Mouse (Mus musculus) T-helper 2 cell (primary cell): Measurements from ENCODE around the gene Hs2st1.

ENCODE experiments used
- in situ Hi-C: fragments of 300-600 bp; cut with MboI, MseI; formaldehyde crosslinking; loops from one replicate; pipeline ENCODE4 v1.15.1; 2025; ENCODE audit warnings: high pct_unique_total_duplicates

The Hs2st1 gene

DNA sequence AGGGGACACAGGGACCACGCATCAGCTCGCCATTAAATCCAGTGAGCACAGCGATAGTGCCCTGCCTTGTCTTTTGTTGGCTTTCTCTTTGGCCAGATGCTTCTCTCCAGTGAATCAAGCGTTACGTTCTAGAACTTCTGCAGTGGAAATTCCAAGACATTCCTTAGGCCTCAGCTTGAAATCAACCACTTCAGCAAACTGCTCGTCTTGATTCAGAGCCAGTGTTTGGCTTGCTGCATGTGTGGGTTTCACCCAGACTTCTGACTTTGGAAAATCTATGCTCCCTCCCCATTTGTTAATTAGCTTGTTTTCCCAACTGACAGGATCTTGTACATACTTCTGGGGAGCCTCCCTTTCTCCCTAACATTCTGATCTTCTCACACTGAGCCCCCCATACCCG lies 16.8 kb upstream of the Hs2st1 start:
- in situ Hi-C loops: no loop called here

DNA sequence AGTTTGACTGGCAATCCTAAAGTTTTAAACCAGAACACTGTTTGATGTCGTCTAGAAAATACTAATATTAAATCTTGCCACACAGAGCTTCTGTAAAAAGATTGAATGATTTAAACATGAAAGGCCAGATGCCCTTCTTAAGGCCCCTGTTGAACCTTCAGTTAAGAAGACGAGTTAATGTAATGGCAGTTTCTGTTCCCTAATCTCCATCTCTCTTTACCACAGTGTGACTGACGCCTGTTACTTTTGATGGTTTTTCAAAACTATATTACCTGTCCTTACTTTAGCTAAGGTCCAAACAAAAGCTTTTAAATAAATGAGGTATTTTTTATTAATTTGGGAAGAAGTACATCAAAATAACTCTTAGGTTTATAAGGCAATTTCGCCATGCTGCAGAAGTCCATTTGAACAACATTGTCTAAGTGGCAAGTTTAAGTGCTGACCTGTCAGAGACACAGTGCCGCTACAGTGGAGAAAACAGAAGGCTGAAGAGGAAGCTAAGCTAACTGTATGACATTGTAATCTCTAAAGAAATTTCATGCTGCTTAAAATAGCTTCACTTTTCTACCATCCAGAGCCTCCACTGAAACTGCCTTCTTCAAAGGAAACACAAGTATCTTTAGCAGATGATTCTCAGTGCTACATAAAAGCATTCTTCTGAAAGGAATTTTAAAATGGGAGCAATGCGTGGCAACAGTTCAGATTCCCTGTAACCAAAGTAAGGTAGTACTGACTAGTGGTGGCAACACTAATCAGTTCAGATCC lies 15.0 kb upstream of the Hs2st1 start:
- in situ Hi-C loops: no loop called here

DNA sequence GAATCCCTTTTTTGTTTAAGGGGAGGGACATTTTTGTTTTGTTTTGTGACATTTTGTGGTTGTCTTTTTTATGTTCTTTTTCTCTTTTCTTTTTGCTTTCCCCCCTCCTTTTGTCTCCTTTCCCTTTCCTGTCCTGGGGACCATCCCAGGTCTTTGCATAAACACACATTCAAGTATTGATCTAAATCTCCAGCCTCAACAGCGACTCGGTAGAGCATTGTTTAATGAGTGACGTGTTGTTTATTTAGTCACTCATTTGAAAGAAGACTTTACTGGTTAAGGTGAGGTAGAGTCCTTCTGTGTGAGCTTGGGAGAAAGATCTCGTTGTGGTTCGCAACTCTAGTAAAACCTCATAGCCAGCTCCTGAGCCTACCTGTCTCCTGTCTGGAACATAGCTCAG lies 13.8 kb upstream of the Hs2st1 start:
- in situ Hi-C loops: no loop called here

DNA sequence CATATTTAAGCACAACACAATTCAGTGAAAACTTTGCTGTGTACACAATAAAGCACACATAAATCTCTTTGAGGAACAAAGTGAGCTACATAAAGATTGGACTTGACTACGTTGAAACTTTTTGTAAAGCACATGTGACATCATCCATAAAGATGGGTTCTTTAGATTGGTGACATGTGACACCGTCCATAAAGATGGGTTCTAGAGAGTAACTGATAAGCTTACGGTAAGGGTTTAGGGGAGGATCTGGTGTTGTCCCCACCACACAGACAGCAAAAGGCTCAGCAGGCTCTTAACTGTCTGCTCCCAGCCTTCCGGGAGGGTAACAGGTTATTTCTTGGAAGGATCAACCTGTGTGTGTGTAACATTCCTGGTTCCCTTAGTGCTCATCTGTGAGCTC lies 12.3 kb upstream of the Hs2st1 start:
- in situ Hi-C loops: no loop called here

DNA sequence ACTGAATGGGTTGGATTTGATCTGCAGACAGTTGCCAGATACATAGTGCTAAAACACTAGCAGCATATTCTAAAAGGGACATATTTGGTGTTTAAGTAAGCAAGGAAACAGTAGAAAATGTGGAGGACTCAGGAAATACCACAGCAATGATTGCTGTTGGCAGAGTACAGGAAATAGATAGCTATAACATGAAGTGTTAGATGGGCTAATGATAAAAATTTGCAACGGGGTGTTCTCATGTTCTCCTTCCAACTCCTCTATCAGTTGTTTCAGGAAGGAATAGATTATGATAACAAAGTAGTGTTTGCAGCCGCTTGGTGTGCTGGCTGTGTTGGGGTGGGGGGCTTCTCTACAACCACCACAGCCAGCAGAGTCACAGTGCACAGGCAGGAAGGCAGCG lies 11.9 kb upstream of the Hs2st1 start:
- in situ Hi-C loops: no loop called here

DNA sequence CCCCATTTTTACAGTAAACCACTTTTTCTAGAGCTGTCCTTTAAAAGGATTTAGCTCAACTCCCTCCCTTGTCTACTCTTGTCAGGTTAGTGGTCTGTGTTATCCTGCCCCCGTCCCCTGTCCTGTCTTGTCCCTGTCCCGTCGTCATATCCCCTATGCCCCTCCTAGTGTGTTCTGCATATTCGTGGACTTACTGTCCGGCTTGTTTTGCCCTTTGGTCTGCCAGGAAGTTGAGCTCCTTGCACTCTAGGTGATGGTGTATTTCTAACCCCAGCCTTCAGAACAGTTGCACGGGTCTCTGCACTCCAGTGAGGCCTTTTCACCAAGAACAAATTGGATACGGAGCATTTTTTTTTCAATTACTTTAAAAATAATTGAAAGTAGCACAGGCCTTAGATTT lies 10.3 kb upstream of the Hs2st1 start:
- in situ Hi-C loops: no loop called here

DNA sequence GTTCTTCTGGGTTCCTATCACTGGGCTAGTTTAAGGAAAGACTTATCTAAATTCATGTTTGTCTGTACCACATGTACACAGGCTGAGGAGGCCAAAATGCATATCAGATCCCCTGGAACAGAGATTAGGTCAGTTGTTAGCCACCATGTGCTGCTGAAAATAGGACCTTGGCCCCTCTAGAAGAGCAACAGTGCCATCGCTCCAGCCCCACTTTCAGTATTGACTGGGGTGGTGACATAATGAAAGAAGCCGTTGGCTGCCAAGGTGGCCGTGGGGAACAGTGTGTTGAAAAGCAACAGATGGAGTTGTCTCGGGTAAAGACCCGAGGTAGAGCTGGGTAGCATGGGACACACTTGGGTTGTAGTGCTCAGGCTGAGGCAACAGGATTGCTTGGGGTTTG lies 9.8 kb upstream of the Hs2st1 start:
- in situ Hi-C loops: loop anchor here (10.0 kb wide), 1 partner anchor 1185 kb away; no protein-coding TSS in a partner anchor

DNA sequence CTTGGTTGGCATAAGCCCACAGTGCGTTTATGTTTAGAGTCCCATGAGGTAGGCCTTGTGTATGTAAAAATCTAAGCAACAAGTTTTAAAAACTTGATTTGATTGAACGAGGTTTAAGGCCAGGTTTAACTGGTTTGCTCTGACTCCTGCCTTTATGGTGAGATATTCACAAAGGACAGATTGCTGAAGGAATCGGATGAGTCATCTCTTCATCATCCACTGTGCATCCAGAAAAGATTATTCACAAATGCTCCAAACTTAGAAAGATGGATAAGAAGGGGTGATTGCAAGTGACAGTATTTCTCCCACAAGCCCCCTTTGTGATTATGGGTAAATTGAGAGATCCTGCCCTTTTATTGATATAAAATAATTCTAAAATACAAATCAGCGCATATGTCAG lies 8.9 kb upstream of the Hs2st1 start:
- in situ Hi-C loops: loop anchor here (10.0 kb wide), 1 partner anchor 1184 kb away; no protein-coding TSS in a partner anchor

DNA sequence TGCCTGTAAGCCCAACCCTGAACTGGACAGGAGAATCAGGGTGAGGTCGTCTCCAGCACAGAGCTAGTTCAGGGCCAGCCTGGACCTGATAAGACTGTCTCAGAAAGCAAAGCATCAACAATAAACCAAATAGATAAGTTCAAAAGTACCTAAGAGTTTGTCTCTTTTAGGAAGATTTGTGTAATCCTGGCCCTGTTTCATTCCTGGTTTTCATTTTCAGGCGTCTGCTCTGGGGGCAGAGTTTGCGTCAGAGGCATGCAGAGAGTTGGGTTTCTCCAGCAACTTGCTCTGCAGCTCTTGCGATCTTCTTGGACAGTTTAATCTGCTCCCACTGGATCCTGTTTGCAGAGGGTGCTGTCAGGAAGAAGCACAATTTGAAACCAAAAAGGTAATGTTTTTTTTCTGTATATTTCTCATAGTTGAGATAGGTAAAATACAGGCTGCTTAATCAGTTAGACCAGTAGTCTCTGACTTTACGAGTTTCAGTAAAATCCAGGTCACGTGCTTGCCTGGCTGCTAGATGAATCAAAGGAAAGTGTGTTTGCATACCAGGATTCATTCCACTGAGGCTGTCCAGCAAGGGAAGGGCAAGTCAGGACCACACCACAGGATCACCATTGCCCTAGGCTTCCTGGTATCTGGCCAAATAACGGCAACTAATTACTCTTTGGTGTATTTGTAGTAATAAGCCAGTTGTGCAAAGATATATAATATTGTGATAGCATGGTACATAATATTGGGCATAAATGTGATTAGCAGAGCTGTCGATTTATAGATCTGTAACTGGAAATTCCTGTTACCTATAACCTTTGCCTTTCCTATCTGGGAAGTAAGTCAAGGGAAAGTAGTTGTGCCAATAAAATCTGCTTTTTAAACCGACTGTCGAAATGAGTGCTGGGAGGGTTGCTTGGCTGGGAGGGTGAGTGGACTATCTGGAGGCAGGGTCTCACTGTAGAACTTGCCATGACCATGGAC lies 7.7 kb upstream of the Hs2st1 start:
- in situ Hi-C loops: loop anchor here (10.0 kb wide), 1 partner anchor 1183 kb away; no protein-coding TSS in a partner anchor

DNA sequence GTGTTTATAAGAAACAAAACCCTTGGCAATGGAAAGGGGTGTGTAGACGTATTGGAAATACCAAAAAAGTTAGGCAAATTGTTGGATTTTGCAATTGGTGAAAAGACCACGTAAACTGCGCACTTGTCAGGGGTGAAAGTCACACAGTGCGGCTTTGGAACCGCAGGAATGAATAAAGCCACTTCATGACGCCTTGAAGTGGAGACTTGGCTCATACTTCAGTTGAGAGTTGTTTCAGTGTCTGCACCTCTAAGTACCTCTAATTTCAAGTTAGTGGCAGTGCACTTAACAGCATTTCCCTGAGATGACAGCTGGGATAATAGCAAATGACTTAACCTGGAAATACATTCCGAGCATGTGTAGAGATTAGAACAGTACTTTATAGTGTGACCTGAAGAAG lies 4.3 kb upstream of the Hs2st1 start:
- in situ Hi-C loops: loop anchor here (5.0 to 10.0 kb wide), 2 partner anchors 143 to 1179 kb away; no protein-coding TSS in a partner anchor

DNA sequence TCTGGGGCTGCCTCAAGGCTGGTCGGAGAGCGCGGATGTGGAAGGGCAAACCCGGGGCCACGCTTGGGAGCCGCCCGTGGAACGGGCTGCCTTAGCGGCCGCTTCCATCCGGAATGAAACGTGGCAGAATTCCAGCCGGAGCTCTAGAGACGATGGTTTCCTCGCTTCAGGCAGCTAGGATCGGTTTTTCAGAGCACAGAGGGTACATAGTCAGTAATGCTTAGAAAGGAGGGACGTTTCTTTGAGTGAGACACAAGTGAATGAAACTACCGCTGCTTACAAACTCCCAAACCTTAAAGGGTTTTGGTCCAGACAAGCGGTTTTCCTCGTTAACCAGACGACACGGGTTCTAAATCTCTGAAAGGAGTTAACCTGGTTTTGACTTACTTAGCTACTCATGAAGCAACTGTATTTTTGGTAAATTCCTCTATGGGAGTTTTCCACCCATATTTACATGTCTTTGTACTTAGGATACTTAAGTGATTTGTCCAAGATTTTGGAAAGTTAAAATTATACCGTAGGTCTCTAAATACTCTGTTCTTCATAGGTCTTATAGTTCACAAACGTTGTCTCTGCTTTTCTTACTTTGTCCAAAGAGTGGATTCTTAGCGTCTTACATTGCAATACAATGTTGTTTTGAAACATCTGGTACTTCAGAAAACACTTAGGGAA lies 971 bp upstream of the Hs2st1 start:
- in situ Hi-C loops: loop anchor here (5.0 to 10.0 kb wide), 2 partner anchors 146 to 1176 kb away; no protein-coding TSS in a partner anchor

DNA sequence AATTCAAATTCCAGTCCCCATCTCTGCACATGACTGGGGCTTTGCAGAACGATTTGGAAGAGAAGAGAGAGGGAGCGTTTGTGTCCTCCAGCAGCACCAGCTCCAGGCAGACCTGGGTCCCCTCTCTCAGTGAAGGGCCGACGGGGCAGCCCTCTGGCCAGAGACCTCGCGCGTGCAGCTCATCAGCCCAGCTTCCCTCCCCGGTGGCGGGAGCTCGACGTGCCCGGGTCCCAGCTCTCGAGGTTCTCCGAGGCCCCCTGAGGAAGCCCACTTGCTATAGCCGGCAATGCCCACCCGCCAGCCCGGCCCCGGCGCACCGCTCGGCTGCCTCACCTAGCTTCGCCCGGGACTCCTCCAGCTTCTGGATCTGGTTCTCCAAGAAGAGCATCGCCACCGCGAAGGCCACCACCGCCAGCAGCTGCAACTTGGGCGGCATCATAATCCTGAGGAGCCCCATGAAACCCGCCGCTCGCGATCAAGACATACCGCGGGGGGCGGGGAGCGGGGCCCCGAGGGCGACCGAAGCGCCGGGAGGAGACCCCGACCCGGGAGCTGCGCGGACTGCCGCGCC lies 495 bp downstream of the Hs2st1 start:
- in situ Hi-C loops: no loop called here

DNA sequence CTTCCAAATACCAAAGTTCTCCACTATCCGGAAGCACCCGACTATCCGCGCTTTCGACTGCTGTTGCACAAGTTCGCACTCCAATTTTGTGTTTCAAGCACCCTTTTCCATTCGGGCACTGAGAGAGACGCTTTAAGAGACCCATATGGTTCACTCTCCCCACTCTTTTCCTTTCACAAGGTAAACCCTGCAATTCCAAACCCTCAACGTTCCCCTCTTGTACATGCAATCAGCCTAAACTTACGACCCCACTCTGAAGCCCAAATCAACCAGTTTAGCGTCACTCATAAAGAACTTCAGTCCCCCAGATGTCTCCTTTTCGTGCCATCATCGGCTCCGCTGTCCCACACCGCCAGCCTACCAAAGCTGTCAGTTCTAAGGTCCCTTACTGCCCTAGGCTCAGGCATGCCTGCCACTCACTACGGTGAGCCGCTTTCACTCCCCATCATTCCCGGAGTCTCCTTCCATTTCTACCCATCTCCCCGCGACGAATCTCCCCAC lies 1.1 kb downstream of the Hs2st1 start:
- in situ Hi-C loops: no loop called here

DNA sequence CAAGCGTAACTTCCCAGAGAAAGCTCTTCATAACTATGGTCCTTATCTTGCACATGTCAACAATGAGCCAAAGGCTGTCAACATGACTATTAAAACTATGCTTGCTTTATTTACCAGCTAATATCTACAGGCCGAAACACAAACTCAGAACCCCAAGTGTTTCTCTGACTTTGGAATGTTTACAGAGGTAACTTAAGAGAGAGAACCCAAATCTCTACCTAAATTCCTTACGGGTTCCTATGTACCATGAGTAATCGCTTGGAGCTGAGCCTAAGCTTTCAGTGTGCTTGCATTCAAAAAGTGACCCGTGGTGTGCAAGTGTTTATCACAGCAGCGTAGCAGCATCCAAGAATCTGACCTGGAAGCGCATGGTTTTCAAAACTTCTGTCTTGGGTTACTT lies 4.8 kb downstream of the Hs2st1 start:
- in situ Hi-C loops: no loop called here

DNA sequence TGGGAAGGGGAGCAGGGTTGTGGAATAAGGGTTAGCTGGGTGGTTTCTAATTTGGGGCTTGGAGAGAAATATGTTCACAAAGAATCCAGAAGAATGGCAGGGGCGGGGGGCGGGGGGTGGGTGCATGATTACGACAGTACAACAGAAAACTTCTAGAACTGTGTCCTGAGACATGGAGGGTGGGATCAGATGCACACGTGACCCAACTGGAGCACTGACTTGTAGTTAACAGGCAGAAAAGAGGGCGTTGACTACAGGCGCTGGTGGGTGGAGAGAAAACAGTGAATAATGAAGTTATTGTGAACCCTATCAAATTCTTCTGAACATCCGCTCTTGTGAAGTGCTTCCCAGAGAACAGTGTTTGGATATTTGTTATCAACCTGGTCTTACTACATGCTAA lies 6.1 kb downstream of the Hs2st1 start:
- in situ Hi-C loops: no loop called here

DNA sequence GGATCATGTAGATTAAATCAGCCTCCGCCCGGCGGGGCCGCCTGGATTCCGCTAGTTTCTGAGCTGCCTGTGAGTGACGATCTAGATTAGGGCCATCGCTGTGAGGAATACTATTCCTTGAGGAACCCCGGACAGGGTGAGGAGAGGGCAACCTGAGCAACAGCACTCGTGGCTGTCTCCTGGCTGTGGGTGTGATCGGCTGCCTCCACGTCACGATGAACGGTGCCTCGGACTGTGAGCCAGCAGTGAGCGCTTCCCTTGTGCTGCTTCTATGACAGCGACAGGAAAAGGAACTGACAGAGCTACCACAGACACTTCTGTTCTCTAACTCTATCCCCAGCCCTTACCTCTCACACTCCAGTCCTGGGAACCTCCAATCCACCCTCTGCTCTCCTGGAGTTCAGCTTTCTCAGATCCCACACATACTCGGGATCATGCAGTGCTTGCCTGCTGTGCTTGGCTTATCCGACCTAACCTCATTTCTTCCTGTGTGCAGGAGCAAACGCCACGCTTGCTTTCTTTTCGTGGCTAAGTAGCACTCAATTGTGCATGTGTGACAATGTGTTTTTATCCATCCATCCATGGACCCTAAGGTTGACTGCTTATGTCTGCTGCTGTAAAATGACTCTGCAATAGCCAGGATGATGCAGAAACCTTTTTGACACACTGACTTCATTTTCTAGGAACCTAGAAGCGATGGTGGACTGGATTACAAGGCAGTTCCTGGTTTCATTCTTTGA lies 8.3 kb downstream of the Hs2st1 start:
- in situ Hi-C loops: no loop called here

DNA sequence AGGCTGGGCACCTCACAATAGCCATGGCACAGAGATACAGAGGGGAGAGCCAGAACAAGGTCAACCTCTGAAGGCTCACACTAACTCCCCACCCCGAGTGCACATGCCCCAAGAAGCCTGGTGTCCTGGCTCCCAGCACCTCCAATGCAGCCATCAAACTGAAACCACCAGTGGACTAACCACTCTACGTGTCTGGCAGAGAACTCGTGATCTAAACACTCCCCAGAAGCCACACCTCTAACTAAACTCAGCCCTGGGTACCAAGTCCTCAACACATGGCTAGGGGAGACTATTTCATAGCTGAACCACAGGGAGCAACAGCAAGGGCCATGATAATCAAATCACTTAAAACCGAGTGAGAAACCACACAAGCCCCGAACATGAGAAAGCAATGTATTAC lies 11.7 kb downstream of the Hs2st1 start:
- in situ Hi-C loops: no loop called here

DNA sequence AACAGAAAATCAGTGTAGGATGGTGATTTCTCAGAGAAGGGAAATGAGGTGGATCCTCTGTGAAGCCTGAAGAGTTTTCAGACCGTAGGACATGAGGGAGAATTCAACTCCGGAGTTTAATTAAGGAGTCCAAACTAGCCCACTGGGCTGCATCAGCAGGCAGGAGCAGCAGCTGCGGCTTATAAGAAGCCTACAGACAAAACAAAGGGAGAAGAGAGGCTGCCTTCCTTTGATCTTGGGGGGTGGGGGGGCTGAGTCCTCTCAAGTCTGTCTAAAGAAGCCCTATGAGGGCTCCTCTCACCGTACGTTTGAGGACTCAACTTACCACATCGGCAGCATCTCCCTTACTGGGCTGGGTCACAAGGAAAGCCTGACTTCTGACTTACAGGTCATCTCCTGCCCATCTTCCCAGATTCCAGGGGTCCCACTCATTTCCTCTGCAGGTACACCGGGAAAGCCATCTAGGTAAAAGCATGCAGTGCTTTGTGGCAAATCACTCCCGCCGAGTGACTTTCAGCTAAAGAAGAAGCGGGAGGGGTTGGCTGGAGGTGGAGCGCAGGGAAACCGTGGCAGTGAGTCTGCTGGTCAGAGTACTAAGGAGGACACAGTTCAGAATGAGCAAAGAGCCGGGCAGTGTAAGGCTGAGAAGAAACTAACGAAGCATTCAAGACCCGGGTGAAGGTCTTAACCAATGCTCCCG lies 13.2 kb downstream of the Hs2st1 start:
- in situ Hi-C loops: no loop called here

DNA sequence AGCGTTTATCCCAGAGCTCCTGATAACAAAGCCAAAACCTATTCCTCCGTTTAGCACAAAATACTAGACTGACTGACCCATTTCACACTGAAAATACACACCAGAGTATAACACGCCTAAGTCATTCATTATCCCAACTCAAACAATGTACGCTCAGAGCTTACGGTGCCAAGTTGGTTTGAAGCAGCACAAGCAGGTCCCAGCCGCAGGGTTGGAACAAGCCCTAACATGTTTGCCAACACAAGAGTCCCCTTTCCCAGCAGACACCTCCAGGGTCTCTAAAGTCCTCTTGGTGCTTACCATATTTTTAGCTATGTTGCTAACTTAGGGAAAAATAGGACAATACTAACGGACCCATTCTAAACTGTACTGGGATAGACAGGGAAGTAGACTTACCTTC lies 14.8 kb downstream of the Hs2st1 start:
- in situ Hi-C loops: no loop called here

DNA sequence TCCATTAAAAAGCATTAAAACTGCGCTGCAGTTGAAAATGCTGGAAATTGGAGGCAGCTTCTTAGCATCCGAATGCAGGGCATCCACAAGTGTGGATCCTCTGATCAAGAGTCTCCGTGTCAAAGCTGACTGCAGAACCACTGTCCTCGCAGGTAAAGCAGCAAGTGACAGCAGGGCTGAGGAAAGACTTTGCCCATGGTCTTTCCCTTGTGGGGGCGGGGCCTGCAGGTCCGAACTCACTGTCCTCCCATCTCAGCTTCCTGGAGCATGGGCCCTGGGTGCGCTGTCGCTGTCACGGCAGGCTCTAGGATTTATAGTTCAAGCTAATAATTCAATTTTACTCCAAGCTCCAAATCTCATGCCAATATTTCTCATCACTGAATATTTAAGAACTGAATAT lies 15.5 kb downstream of the Hs2st1 start:
- in situ Hi-C loops: no loop called here
